Mouse (Mus musculus): ENCODE measurements around the gene Cdip1. TPM values are rescaled to one million over a fixed set of nuclear protein-coding genes. Genes with fewer than 3 reads are reported as not detected.
A peak's percentile ranks its signal among the peaks of the same experiment; 100 is the strongest.

Cdip1 gene
- polyA plus RNA-seq, 1 experiment, result 44.9 TPM

DNA sequence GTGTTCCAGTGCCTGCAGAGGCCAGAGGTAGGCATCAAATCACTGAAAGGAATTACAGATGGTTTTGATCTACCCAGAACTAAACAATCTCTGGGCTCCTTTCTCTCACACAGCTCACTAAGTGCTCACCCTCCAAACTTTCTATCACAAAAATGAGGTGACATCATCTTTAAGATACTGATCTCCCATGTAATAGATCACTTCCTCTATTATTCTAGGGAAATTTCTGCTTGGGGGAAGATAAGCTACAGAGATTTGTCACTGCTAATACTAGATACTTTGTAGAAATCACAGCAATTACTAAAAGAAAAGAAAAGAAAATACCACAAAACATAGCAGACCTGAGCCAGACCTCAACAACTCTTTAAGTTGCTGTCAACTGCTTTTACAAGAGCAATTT is 7.6 kb downstream of the Cdip1 start:
- Histone ChIP-seq H3K27me3 (ENCODE audit: control insufficient read depth, insufficient read depth, insufficient read length) (no peaks in the 10 kb centered on the region), H3K4me2 (ENCODE audit: low read depth) (peak overlapping the region; percentile 44), H3ac (ENCODE audit: control insufficient read depth, insufficient read length) (no peak overlapping the region), H3K79me2 (ENCODE audit: control insufficient read depth, insufficient read depth) (peaks cover 95% of the 10 kb centered on the region), H3K4me3 (no peak overlapping the region), H3K36me3 (ENCODE audit: control insufficient read depth, insufficient read depth) (no peaks in the 10 kb centered on the region)
- TF ChIP-seq MYOD1 (IDR thresholded peaks at IDR 0.05; ENCODE audit: control insufficient read depth in 1 of 3, insufficient read length in 2 of 3, low read depth in 2 of 3) (no peak), TCF12 (IDR thresholded peaks at IDR 0.05; ENCODE audit: insufficient read depth, poor library complexity, severe bottlenecking) (no peak), USF1 (IDR thresholded peaks at IDR 0.05; ENCODE audit: low read depth) (no peak), POLR2AphosphoS2 (IDR thresholded peaks at IDR 0.05; ENCODE audit: insufficient read length, low read depth) (no peak), MAX (IDR thresholded peaks at IDR 0.05; ENCODE audit: low read depth) (no peak), SRF (IDR thresholded peaks at IDR 0.05; ENCODE audit: control insufficient read depth, insufficient read length, low read depth) (no peak)

DNA sequence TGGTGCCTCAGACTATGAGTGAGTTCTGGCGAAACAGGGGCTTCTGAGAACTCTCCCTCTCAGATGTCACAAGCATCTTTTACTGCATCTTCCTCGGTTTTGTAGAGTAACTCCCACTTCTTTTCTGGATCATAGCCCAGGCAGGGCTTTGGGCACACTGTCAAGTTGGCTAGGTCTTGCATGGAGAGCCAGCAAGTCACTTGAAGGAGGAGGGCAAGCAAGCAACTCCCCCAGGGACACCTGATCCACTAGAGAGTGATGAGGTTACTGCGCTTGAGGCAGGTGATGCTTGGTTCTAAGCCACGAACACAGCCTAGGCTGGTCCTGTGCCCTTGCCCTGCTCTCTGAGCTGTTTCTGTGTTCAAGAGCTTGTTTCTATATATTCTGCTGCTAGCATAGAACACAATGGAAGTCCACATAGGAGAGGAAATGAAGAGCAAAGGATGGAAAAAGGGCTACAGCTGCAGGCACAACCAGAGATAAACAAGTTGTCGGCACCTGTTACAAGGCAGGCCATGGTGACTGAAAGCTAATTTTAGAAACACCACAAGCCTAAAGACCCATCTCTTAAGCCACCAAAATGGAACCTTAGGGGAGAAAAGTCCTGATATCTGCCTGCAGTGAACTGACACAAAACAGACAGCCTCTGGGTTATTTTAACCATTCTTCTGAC is 8.4 kb downstream of the Cdip1 start:
- Histone ChIP-seq H3K36me3 (ENCODE audit: control insufficient read depth, insufficient read depth) (no peaks in the 10 kb centered on the region), H3K79me2 (ENCODE audit: control insufficient read depth, insufficient read depth) (peaks cover 95% of the 10 kb centered on the region), H3K4me3 (no peak overlapping the region), H3K27me3 (ENCODE audit: control insufficient read depth, insufficient read depth, insufficient read length) (no peaks in the 10 kb centered on the region), H3K4me2 (ENCODE audit: low read depth) (peak overlapping the region; percentile 44), H3ac (ENCODE audit: control insufficient read depth, insufficient read length) (no peak overlapping the region)
- TF ChIP-seq E2F4 (IDR thresholded peaks at IDR 0.05; ENCODE audit: insufficient read depth) (no peak), MYOG (IDR thresholded peaks at IDR 0.05; ENCODE audit: control insufficient read depth in 1 of 3, insufficient read depth in 1 of 3, insufficient read length in 2 of 3, low read depth in 2 of 3) (peak in 2 of 3 experiments; percentile 3 to 88), POLR2AphosphoS2 (IDR thresholded peaks at IDR 0.05; ENCODE audit: insufficient read length, low read depth) (no peak), REST (IDR thresholded peaks at IDR 0.05; ENCODE audit: insufficient read depth, insufficient read length) (no peak), TCF12 (IDR thresholded peaks at IDR 0.05; ENCODE audit: insufficient read depth, poor library complexity, severe bottlenecking) (peak; percentile 25), MYOD1 (IDR thresholded peaks at IDR 0.05; ENCODE audit: control insufficient read depth in 1 of 3, insufficient read length in 2 of 3, low read depth in 2 of 3) (peak; percentile 77 to 87 (median 80))

DNA sequence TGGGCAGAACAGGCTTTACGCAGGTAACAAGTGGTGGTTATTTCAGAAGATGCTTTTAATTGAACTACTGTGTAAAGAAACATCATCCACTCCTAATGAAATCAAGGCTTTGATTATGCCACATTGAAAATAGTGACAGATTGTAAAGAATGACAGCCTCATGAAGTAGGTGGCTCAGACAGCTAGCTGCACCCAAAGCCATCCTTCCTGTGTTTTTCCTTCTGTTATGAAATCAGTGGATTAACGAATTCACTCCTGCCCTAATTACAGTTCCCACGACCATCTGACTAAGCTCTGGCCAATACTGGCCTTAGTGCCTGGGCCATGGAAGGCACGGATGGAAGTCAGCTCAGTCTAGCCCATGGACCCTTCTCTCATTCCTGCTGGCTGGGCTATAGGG is 11.2 kb downstream of the Cdip1 start:
- H3K4me3 ChIP-seq, result no peak overlapping the region
- H3K36me3 ChIP-seq (ENCODE audit: control insufficient read depth, insufficient read depth), result no peaks in the 10 kb centered on the region
- TF ChIP-seq CEBPB (IDR thresholded peaks at IDR 0.05; ENCODE audit: insufficient read depth, poor library complexity, severe bottlenecking) (no peak), E2F4 (IDR thresholded peaks at IDR 0.05; ENCODE audit: insufficient read depth) (no peak), TCF3 (IDR thresholded peaks at IDR 0.05; ENCODE audit: insufficient read length, low read depth) (no peak), MYOG (IDR thresholded peaks at IDR 0.05; ENCODE audit: control insufficient read depth in 1 of 3, insufficient read depth in 1 of 3, insufficient read length in 2 of 3, low read depth in 2 of 3) (no peak)
- no peak overlapping the region for H3ac ChIP-seq (ENCODE audit: control insufficient read depth, insufficient read length)
- H3K4me2 ChIP-seq (ENCODE audit: low read depth), result no peak overlapping the region
- H3K79me2 ChIP-seq (ENCODE audit: control insufficient read depth, insufficient read depth), result peaks cover 95% of the 10 kb centered on the region
- H3K27me3 ChIP-seq (ENCODE audit: control insufficient read depth, insufficient read depth, insufficient read length), result no peaks in the 10 kb centered on the region

DNA sequence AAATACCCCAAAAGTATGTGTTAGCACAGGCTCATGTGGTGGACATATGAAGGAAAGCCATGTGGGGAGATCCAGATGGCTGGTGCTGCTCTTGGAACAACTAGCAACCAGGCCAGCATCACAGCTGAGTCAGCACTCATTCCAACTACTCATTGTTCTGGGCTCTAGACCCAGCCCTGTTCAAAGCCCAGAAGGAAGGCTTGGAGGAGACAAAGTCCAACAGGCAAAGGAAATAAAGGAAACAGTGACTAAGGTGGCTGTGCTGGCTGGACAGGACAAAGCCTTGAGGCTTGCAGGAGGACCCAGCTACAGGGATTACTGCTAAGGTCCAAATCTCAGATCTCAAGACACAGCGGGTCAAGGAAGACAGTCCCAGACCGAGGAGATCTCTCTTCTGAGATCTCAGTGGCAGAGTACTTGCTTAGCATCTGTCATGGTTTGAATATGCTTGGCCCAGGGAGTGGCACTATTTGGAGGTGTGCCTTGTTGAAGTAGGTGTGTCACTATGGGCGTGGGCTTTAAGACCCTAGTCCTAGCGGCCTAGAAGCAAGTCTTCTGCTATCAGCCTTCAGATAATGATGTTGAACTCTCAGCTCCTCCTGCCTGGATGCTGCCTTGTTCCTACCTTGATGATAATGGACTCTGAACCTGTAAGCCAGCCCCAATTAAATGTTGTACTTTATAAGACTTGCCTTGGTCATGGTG is 12.0 kb downstream of the Cdip1 start:
- Histone ChIP-seq H3K36me3 (ENCODE audit: control insufficient read depth, insufficient read depth) (no peaks in the 10 kb centered on the region), H3K79me2 (ENCODE audit: control insufficient read depth, insufficient read depth) (peaks cover 95% of the 10 kb centered on the region), H3K27me3 (ENCODE audit: control insufficient read depth, insufficient read depth, insufficient read length) (no peaks in the 10 kb centered on the region), H3K4me3 (no peak overlapping the region), H3K4me2 (ENCODE audit: low read depth) (peak overlapping the region; percentile 37), H3ac (ENCODE audit: control insufficient read depth, insufficient read length) (no peak overlapping the region)
- TF ChIP-seq SRF (IDR thresholded peaks at IDR 0.05; ENCODE audit: control insufficient read depth, insufficient read length, low read depth) (no peak), POLR2A (IDR thresholded peaks at IDR 0.05; ENCODE audit: insufficient read length, low read depth) (no peak), TCF12 (IDR thresholded peaks at IDR 0.05; ENCODE audit: insufficient read depth, poor library complexity, severe bottlenecking) (no peak), REST (IDR thresholded peaks at IDR 0.05; ENCODE audit: insufficient read depth, insufficient read length) (no peak), MAX (IDR thresholded peaks at IDR 0.05; ENCODE audit: low read depth) (no peak), CEBPB (IDR thresholded peaks at IDR 0.05; ENCODE audit: insufficient read depth, poor library complexity, severe bottlenecking) (no peak), TCF3 (IDR thresholded peaks at IDR 0.05; ENCODE audit: insufficient read length, low read depth) (no peak), USF1 (IDR thresholded peaks at IDR 0.05; ENCODE audit: low read depth) (no peak), E2F4 (IDR thresholded peaks at IDR 0.05; ENCODE audit: insufficient read depth) (no peak), MYOD1 (IDR thresholded peaks at IDR 0.05; ENCODE audit: control insufficient read depth in 1 of 3, insufficient read length in 2 of 3, low read depth in 2 of 3) (no peak), POLR2AphosphoS2 (IDR thresholded peaks at IDR 0.05; ENCODE audit: insufficient read length, low read depth) (no peak)

DNA sequence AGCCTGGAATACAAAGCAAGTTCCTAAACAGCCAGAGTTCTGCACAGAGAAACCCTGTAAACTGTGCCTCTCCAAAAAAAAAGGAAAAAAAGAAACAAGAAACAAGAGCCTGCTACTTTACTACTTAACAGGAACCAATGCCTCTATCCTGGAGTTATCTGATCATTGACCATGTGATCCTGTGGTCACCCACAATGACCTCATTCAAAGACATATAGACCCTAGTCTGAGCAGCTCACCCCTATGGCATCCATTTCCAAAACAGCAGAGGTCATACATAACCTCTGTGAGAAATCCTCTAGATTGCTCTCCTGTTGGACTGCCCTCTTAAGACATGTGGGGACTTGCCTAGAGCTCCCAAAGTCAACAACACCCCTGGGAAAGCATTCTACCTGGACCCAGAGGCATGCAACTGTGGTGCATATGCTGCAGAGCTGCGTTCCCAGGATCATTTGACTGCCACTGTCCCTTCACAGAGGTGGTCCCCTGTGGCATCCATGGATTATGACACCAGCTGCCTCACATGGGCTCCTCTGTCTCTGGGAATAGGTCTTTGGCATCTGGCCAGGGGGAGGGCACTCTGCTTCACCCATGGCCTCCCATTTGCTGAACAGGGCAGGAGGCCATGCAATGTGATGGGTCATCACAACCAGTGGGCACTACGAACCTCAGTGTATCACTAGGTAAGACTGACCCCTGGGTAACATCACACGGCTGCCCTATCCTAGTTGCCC is 12.8 kb downstream of the Cdip1 start:
- Histone ChIP-seq H3K27me3 (ENCODE audit: control insufficient read depth, insufficient read depth, insufficient read length) (no peaks in the 10 kb centered on the region), H3K79me2 (ENCODE audit: control insufficient read depth, insufficient read depth) (peaks cover 95% of the 10 kb centered on the region), H3K4me2 (ENCODE audit: low read depth) (peak overlapping the region; percentile 37), H3K4me3 (no peak overlapping the region), H3K36me3 (ENCODE audit: control insufficient read depth, insufficient read depth) (no peaks in the 10 kb centered on the region), H3ac (ENCODE audit: control insufficient read depth, insufficient read length) (no peak overlapping the region)
- peak; percentile 85 for TF ChIP-seq USF1 (IDR thresholded peaks at IDR 0.05; ENCODE audit: low read depth)
- no peak for TF ChIP-seq MYOD1 (IDR thresholded peaks at IDR 0.05; ENCODE audit: control insufficient read depth in 1 of 3, insufficient read length in 2 of 3, low read depth in 2 of 3)
